Comparison of ENCODE assay signal across 1 mouse cellular context in the genomic region with DNA sequence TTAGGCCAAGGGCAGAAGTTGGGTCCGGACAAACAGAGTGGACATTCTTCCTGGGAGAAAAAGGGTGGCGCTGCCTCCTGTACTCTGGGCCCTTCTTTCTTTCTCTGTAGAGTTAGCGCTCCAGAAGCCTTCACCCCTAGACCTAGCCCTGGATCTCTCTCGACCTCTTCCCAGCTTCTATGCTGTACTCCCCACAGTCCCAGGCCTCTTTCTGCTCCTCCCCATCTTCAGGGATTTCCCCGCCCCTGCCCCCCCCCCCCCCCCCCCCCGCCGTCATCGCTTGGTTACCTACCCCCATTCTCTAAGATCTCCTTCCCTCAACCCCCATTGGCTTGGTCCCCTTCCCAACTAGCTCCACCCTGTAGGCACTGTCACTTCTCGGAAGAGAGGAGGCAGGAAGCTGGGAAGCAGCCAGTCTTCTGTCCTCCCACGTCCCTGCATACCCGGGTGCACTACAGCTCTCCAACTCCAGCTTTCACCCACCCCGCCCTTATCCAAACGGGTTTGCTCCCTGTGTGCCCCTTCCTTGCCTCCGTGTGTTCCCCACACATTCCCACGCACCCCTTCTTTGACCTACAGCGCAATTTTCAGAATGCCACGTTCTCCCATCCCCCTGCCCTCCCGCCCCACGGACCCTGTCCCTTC.
TF ChIP-seq lines count a peak whose summit lies in the region.

No protein-coding gene starts in this region.

TF ChIP-seq in MEL, 35 proteins besides CTCF, POLR2A, EP300 and RAD21 (continued from another document):
- no peak for TF ChIP-seq TBP (IDR thresholded peaks at IDR 0.05; ENCODE audit: low read depth, low read length)
TF ChIP-seq in MEL: peak in this region for 1.
